Mouse (Mus musculus): ENCODE results near the gene Emg1.

DNA sequence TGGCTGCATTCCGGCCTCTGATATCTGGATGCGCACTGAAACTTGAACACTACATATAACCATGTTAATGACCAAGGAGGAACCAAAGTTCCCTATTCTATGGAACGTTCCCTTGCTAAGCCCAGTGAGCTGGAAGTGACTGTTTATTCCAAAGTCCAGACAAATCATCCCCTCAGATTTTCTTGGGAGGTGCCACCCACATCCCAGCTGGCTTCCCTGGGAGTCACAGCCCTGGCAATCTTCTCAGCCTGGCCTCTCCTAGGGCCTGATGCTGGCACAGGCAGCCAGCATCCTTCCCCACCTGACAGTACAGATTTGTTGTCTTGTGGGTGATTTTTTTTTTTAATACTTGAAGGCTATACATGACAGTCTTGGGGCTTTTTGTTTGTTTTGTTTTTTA lies 32.5 kb downstream of the Emg1 start:
- TF ChIP-seq CTCF (IDR thresholded peaks at IDR 0.05; ENCODE audit: control insufficient read depth, insufficient read depth, low read length) = no peak
- no peak for TF ChIP-seq POLR2A (IDR thresholded peaks at IDR 0.05; ENCODE audit: borderline replicate concordance, control insufficient read depth, low read depth, low read length)
